Mouse (Mus musculus) heart, embryonic 10.5 days (tissue): ENCODE results near the gene Gna14. TPM values are rescaled to one million over a fixed set of nuclear protein-coding genes. Genes with fewer than 3 reads are reported as not detected.

Experiments used
- DNase-seq: peaks from one replicate; pipeline ENCODE4 v3.0.0-alpha.2; 2017; ENCODE audit warnings: low spot score
- H3K27ac ChIP-seq: fragments of 300-500 bp; sonication (generic); 2 replicates; pipeline ENCODE4 v1.5.1; 2016; ENCODE audit warnings: mild to moderate bottlenecking
- H3K27me3 ChIP-seq: fragments of 300-500 bp; sonication (generic); 2 replicates; pipeline ENCODE4 v1.6.1; 2016; ENCODE audit warnings: mild to moderate bottlenecking; ENCODE audit not compliant: poor library complexity, insufficient read depth, severe bottlenecking
- H3K36me3 ChIP-seq: fragments of 300-500 bp; sonication (generic); 2 replicates; pipeline ENCODE4 v1.6.1; 2016; ENCODE audit warnings: mild to moderate bottlenecking, moderate library complexity
- H3K4me1 ChIP-seq: fragments of 300-500 bp; sonication (generic); 2 replicates; pipeline ENCODE4 v1.6.1; 2016; ENCODE audit warnings: mild to moderate bottlenecking
- H3K4me3 ChIP-seq: fragments of 300-500 bp; sonication (generic); 2 replicates; pipeline ENCODE4 v1.5.1; 2016; ENCODE audit warnings: mild to moderate bottlenecking, moderate library complexity
- H3K9me3 ChIP-seq: fragments of 300-500 bp; sonication (generic); 2 replicates; pipeline ENCODE4 v1.6.1; 2016; ENCODE audit warnings: mild to moderate bottlenecking, moderate library complexity
- WGBS: fragments of 180-500 bp; shearing (Covaris S2); methylation state at CpG from one replicate; pipeline ENCODE4 v1.1.7; 2016; 5-methylcytosine and 5-hydroxymethylcytosine counted together
- polyA plus RNA-seq: library from polyadenylated mRNA; unstranded; fragments of >200 nt; fragmentation: Nextera tagmentation; extraction: Ambion mirVana; gene quantifications from 2 replicates; pipeline ENCODE4 v1.2.1, GENCODE M21; 2016

The Gna14 gene
- polyA plus RNA-seq, 1 experiment from 2014 or later, result 3.7 TPM

GRCm38 (mm10) chr19:16494816-16495516, 59.4 kb downstream of the Gna14 start:
- H3K27me3 ChIP-seq, result no peaks in the 10 kb centered on the region; the same call in 1 of the 2 replicates
- H3K27ac ChIP-seq, result no peak overlapping the region
- WGBS, result 78% methylated on average over 10 of the region's 10 CpGs
- no peaks in the 10 kb centered on the region for H3K4me1 ChIP-seq
- DNase-seq, result no peak
- H3K9me3 ChIP-seq, result no peaks in the 10 kb centered on the region
- no peaks in the 10 kb centered on the region for H3K36me3 ChIP-seq
- no peak overlapping the region for H3K4me3 ChIP-seq

GRCm38 (mm10) chr19:16496016-16496415, 60.5 kb downstream of the Gna14 start:
- Histone ChIP-seq H3K4me1 (no peaks in the 10 kb centered on the region), H3K27ac (no peak overlapping the region), H3K27me3 (no peaks in the 10 kb centered on the region), H3K4me3 (no peak overlapping the region), H3K9me3 (no peaks in the 10 kb centered on the region), H3K36me3 (no peaks in the 10 kb centered on the region)
- WGBS, result 88% methylated on average over 5 of the region's 5 CpGs
- DNase-seq, result no peak

- Histone ChIP-seq H3K36me3 (no peaks in the 10 kb centered on the region), H3K4me3 (no peak overlapping the region), H3K9me3 (no peaks in the 10 kb centered on the region), H3K27me3 (no peaks in the 10 kb centered on the region), H3K27ac (0 out of 2 replicates have a peak overlapping the region, but pooled peaks have one; percentile 32), H3K4me1 (peaks cover 6% of the 10 kb centered on the region)
- WGBS, result 59% methylated on average over 5 of the region's 5 CpGs
- no peak for DNase-seq
Observed at GRCm38 (mm10) chr19:16502054-16502453, 66.5 kb downstream of the Gna14 start.

GRCm38 (mm10) chr19:16506711-16507364, 71.3 kb downstream of the Gna14 start:
- no peaks in the 10 kb centered on the region for H3K9me3 ChIP-seq
- 72% methylated on average over 6 of the region's 6 CpGs for WGBS
- DNase-seq, result no peak
- no peaks in the 10 kb centered on the region for H3K27me3 ChIP-seq
- no peak overlapping the region for H3K4me3 ChIP-seq
- H3K4me1 ChIP-seq, result peaks cover 11% of the 10 kb centered on the region
- H3K27ac ChIP-seq, result no peak overlapping the region
- no peaks in the 10 kb centered on the region for H3K36me3 ChIP-seq

GRCm38 (mm10) chr19:16510343-16511080, 75.0 kb downstream of the Gna14 start:
- H3K27ac ChIP-seq, result 0 out of 2 replicates have a peak overlapping the region, but pooled peaks have one; percentile 16
- peaks cover 5% of the 10 kb centered on the region for H3K4me1 ChIP-seq
- H3K4me3 ChIP-seq, result no peak overlapping the region
- H3K27me3 ChIP-seq, result no peaks in the 10 kb centered on the region
- no peaks in the 10 kb centered on the region for H3K9me3 ChIP-seq
- 86% methylated on average over 10 of the region's 10 CpGs for WGBS
- H3K36me3 ChIP-seq, result no peaks in the 10 kb centered on the region
- DNase-seq, result no peak

GRCm38 (mm10) chr19:16511081-16511420, 75.5 kb downstream of the Gna14 start:
- H3K36me3 ChIP-seq, result no peaks in the 10 kb centered on the region
- H3K27me3 ChIP-seq, result no peaks in the 10 kb centered on the region
- WGBS, result 61% methylated on average over 2 of the region's 2 CpGs
- DNase-seq, result peak; percentile 83
- no peak overlapping the region for H3K27ac ChIP-seq
- no peaks in the 10 kb centered on the region for H3K9me3 ChIP-seq
- H3K4me3 ChIP-seq, result no peak overlapping the region
- peaks cover 5% of the 10 kb centered on the region for H3K4me1 ChIP-seq

- Histone ChIP-seq H3K36me3 (no peaks in the 10 kb centered on the region), H3K27ac (no peak overlapping the region), H3K4me3 (no peak overlapping the region), H3K9me3 (no peaks in the 10 kb centered on the region), H3K4me1 (peaks cover 5% of the 10 kb centered on the region), H3K27me3 (no peaks in the 10 kb centered on the region)
- WGBS, result 76% methylated on average over 4 of the region's 4 CpGs
- no peak for DNase-seq
Observed at GRCm38 (mm10) chr19:16514201-16514600, 78.6 kb downstream of the Gna14 start.

GRCm38 (mm10) chr19:16518569-16518968, 83.0 kb downstream of the Gna14 start:
- Histone ChIP-seq H3K4me3 (no peak overlapping the region), H3K27ac (no peak overlapping the region), H3K4me1 (no peaks in the 10 kb centered on the region), H3K9me3 (no peaks in the 10 kb centered on the region), H3K27me3 (no peaks in the 10 kb centered on the region), H3K36me3 (no peaks in the 10 kb centered on the region)
- 82% methylated on average over 3 of the region's 3 CpGs for WGBS
- no peak for DNase-seq

- Histone ChIP-seq H3K4me1 (no peaks in the 10 kb centered on the region), H3K4me3 (no peak overlapping the region), H3K27me3 (no peaks in the 10 kb centered on the region), H3K36me3 (no peaks in the 10 kb centered on the region), H3K27ac (no peak overlapping the region), H3K9me3 (no peaks in the 10 kb centered on the region)
- no peak for DNase-seq
- WGBS, result 75% methylated on average over 3 of the region's 3 CpGs
Observed at GRCm38 (mm10) chr19:16520608-16521007, 85.0 kb downstream of the Gna14 start.

- no peak overlapping the region for H3K4me3 ChIP-seq
Observed at GRCm38 (mm10) chr19:16526302-16526880, 90.8 kb downstream of the Gna14 start.

GRCm38 (mm10) chr19:16527031-16527430, 91.5 kb downstream of the Gna14 start:
- Histone ChIP-seq H3K4me3 (no peak overlapping the region), H3K4me1 (peaks cover 6% of the 10 kb centered on the region; the same call in 1 of the 2 replicates), H3K27ac (no peak overlapping the region), H3K36me3 (no peaks in the 10 kb centered on the region), H3K27me3 (no peaks in the 10 kb centered on the region), H3K9me3 (no peaks in the 10 kb centered on the region)
- DNase-seq, result no peak
- 70% methylated on average over 5 of the region's 5 CpGs for WGBS

More at GRCm38 (mm10) chr19:16526302-16526880, 90.8 kb downstream of the Gna14 start:
- Histone ChIP-seq H3K27ac (no peak overlapping the region), H3K27me3 (no peaks in the 10 kb centered on the region), H3K4me1 (peaks cover 6% of the 10 kb centered on the region; the same call in 1 of the 2 replicates), H3K9me3 (no peaks in the 10 kb centered on the region), H3K36me3 (no peaks in the 10 kb centered on the region)
- DNase-seq, result no peak
- WGBS, result 85% methylated on average over 9 of the region's 9 CpGs

- WGBS, result 66% methylated on average over 3 of the region's 3 CpGs
- peaks cover 6% of the 10 kb centered on the region; the same call in 1 of the 2 replicates for H3K4me1 ChIP-seq
- no peaks in the 10 kb centered on the region for H3K27me3 ChIP-seq
- H3K9me3 ChIP-seq, result no peaks in the 10 kb centered on the region
- no peak overlapping the region for H3K4me3 ChIP-seq
- no peaks in the 10 kb centered on the region for H3K36me3 ChIP-seq
- H3K27ac ChIP-seq, result no peak overlapping the region
- DNase-seq, result no peak
Observed at GRCm38 (mm10) chr19:16528225-16528828, 92.8 kb downstream of the Gna14 start.
